Mouse (Mus musculus): ENCODE data around the gene Lancl1. TPM values are rescaled to one million over a fixed set of nuclear protein-coding genes. Genes with fewer than 3 reads are reported as not detected.

The Lancl1 gene
- polyA plus RNA-seq, 1 experiment from 2014 or later = 49.4 TPM

DNA sequence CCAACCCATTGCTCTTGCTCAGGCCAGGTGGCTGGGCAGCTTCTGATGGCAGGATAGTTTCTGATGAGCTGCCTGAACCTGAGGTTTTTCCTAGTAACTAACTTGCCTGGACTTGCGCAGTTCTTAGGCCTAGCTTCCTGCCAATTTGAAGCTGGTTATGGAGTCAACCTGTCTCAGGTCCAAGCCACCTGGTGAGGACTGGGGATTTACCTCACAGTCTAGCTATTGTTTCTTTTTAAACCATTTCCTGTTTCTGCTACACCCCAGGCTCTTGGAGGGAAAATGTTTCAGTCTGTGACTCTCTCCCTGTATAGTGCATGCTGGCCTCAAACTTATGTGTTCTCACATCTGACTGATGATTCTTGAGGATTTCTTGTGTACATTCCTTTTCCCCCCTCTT is 58.5 kb downstream of the Lancl1 start:
- Histone ChIP-seq H3K27me3 (ENCODE audit: control insufficient read depth, insufficient read depth, low read length) (no peaks in the 10 kb centered on the region), H3K9me3 (ENCODE audit: control insufficient read depth, low read length) (no peaks in the 10 kb centered on the region), H3K9ac (ENCODE audit: low read length) (no peak overlapping the region), H3K4me3 (ENCODE audit: low read depth, low read length) (no peak overlapping the region), H3K4me2 (replicated peaks; ENCODE audit: low read depth) (no peak overlapping the region), H3K4me1 (replicated peaks; ENCODE audit: control insufficient read depth, insufficient read depth) (no peaks in the 10 kb centered on the region), H3K36me3 (ENCODE audit: control insufficient read depth, insufficient read depth, low read length) (no peaks in the 10 kb centered on the region), H3K27ac (replicated peaks) (no peak overlapping the region)
- TF ChIP-seq CTCF (IDR thresholded peaks at IDR 0.05; ENCODE audit: low read depth) = no peak
- TF ChIP-seq EP300 (optimal IDR thresholded peaks at IDR 0.05) = no peak
- ATAC-seq (ENCODE audit: low FRiP score, low TSS enrichment) (no peak), DNase-seq (ENCODE audit: low spot score) (no peak)
- WGBS = 97% methylated on average over 1 of the region's 1 CpGs

DNA sequence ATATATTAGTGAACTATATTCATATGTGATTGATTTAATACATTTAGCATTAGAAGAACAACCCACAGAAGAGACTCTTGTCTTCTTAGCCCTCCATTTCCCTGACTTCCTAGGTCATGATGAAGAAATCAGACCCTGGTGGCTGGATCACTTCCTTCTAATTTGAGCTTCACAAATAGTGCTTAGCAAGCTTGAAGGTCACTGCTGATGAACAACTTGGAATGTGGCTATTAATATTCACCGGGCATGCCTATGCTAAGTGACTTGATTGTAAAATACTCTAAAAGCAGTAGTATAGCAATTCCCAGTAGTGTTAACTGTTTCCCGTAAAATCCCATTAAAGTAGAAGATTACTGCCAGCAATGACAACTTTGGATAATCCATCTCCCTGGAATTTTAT is 63.2 kb downstream of the Lancl1 start:
- no peak overlapping the region for H3K4me3 ChIP-seq (ENCODE audit: low read depth, low read length)
- no peaks in the 10 kb centered on the region for H3K27me3 ChIP-seq (ENCODE audit: control insufficient read depth, insufficient read depth, low read length)
- no peak for DNase-seq (ENCODE audit: low spot score)
- no peak overlapping the region for H3K4me2 ChIP-seq (replicated peaks; ENCODE audit: low read depth)
- no peak for ATAC-seq (ENCODE audit: low FRiP score, low TSS enrichment)
- no peaks in the 10 kb centered on the region for H3K9me3 ChIP-seq (ENCODE audit: control insufficient read depth, low read length)
- H3K27ac ChIP-seq (replicated peaks) = no peak overlapping the region
- TF ChIP-seq EP300 (optimal IDR thresholded peaks at IDR 0.05) (no peak), CTCF (IDR thresholded peaks at IDR 0.05; ENCODE audit: low read depth) (no peak)
- H3K36me3 ChIP-seq (ENCODE audit: control insufficient read depth, insufficient read depth, low read length) = no peaks in the 10 kb centered on the region
- WGBS = 79% methylated on average over 2 of the region's 2 CpGs
- H3K4me1 ChIP-seq (replicated peaks; ENCODE audit: control insufficient read depth, insufficient read depth) = no peaks in the 10 kb centered on the region
- H3K9ac ChIP-seq (ENCODE audit: low read length) = no peak overlapping the region

DNA sequence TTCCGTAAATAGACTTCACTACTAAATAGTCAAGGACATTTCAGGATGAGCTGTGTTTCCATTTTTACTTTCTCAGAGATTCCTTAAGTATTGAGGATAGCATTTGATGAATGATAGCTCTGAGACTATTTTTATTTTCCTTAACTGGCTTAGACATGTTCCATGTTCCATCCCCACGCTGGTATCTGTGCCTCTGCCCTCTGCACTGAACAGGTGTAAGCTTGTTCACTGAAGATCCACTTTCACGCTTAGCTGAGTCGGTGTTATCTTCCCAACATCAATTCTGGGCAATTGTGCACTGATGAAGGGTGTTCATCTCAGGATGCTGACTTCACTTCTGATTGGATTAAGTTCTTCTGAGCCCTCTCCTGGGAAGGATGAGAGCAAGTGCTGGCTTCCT is 73.8 kb downstream of the Lancl1 start:
- Histone ChIP-seq H3K9me3 (ENCODE audit: control insufficient read depth, low read length) (no peaks in the 10 kb centered on the region), H3K27ac (replicated peaks) (no peak overlapping the region), H3K4me3 (ENCODE audit: low read depth, low read length) (no peak overlapping the region), H3K4me1 (replicated peaks; ENCODE audit: control insufficient read depth, insufficient read depth) (no peaks in the 10 kb centered on the region), H3K27me3 (ENCODE audit: control insufficient read depth, insufficient read depth, low read length) (no peaks in the 10 kb centered on the region), H3K9ac (ENCODE audit: low read length) (no peak overlapping the region), H3K4me2 (replicated peaks; ENCODE audit: low read depth) (no peak overlapping the region), H3K36me3 (ENCODE audit: control insufficient read depth, insufficient read depth, low read length) (no peaks in the 10 kb centered on the region)
- ATAC-seq (ENCODE audit: low FRiP score, low TSS enrichment) (no peak), DNase-seq (ENCODE audit: low spot score) (no peak)
- TF ChIP-seq EP300 (optimal IDR thresholded peaks at IDR 0.05) (no peak), CTCF (IDR thresholded peaks at IDR 0.05; ENCODE audit: low read depth) (no peak)
- 61% methylated on average over 4 of the region's 4 CpGs for WGBS

DNA sequence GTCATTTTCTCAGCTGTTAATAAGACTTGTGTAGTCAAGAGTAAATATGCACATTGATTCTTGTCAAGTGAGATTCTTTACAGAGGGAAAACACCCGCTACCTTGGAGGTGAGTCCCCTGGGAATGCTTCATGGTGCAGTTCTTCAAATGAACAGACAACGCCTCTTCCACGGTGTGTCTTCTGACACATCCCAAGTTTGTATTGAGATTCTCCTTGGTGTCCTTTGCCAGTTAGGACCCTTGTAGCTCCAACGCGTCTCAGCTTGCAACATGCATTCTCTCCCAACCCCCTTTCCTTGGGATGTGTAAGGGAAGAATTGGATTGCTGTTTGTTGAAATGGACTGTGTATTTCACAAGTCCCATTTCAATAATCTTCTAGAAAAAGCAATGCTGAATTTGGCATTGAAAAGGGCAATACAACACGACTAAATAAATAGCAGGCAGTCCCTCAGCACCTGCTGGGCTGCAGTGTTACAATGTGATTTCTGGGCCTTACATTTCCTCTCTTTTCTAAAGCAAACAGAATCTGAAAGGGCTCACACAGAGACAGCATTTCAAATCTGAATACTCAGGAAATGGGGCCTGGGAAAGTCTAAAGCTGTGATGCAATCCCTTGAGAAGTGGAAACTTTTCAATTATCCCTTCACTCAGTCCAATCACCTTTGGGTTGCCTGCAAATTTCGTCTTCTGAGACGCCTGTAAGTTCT is 78.0 kb downstream of the Lancl1 start:
- Histone ChIP-seq H3K4me3 (ENCODE audit: low read depth, low read length) (no peak overlapping the region), H3K27me3 (ENCODE audit: control insufficient read depth, insufficient read depth, low read length) (no peaks in the 10 kb centered on the region), H3K9ac (ENCODE audit: low read length) (no peak overlapping the region), H3K9me3 (ENCODE audit: control insufficient read depth, low read length) (0 out of 2 replicates have a peak, but pooled peaks cover 7% of the 10 kb centered on the region), H3K27ac (replicated peaks) (no peak overlapping the region), H3K4me1 (replicated peaks; ENCODE audit: control insufficient read depth, insufficient read depth) (no peaks in the 10 kb centered on the region), H3K4me2 (replicated peaks; ENCODE audit: low read depth) (no peak overlapping the region), H3K36me3 (ENCODE audit: control insufficient read depth, insufficient read depth, low read length) (no peaks in the 10 kb centered on the region)
- DNase-seq (ENCODE audit: low spot score) (no peak), ATAC-seq (ENCODE audit: low FRiP score, low TSS enrichment) (no peak)
- TF ChIP-seq EP300 (optimal IDR thresholded peaks at IDR 0.05) = no peak
- TF ChIP-seq CTCF (IDR thresholded peaks at IDR 0.05; ENCODE audit: low read depth) = no peak
- WGBS = 46% methylated on average over 8 of the region's 8 CpGs

DNA sequence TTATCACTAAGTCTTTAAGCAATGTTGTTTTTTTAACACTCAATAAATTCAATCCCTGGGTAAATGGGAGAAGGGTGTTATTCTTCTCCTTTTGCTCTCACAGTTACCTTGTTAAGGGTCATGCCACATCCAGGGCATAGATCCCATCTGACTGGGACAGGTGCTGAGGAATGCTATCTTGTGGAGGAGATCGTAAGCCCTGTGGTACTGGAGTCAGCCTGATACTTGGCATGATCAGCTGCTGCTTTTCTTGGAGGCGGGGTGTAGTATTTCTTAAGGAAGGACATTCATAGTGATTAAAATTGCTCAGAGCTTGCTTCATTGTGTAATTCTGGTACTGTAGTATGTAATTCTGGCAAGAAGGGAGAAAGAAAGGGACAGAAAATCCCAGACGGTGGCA is 81.3 kb downstream of the Lancl1 start:
- Histone ChIP-seq H3K9ac (ENCODE audit: low read length) (no peak overlapping the region), H3K9me3 (ENCODE audit: control insufficient read depth, low read length) (0 out of 2 replicates have a peak, but pooled peaks cover 7% of the 10 kb centered on the region), H3K4me1 (replicated peaks; ENCODE audit: control insufficient read depth, insufficient read depth) (no peaks in the 10 kb centered on the region), H3K27me3 (ENCODE audit: control insufficient read depth, insufficient read depth, low read length) (no peaks in the 10 kb centered on the region), H3K4me2 (replicated peaks; ENCODE audit: low read depth) (no peak overlapping the region), H3K4me3 (ENCODE audit: low read depth, low read length) (no peak overlapping the region), H3K36me3 (ENCODE audit: control insufficient read depth, insufficient read depth, low read length) (no peaks in the 10 kb centered on the region), H3K27ac (replicated peaks) (no peak overlapping the region)
- no peak for ATAC-seq (ENCODE audit: low FRiP score, low TSS enrichment)
- TF ChIP-seq EP300 (optimal IDR thresholded peaks at IDR 0.05) (no peak), CTCF (IDR thresholded peaks at IDR 0.05; ENCODE audit: low read depth) (no peak)
- DNase-seq (ENCODE audit: low spot score) = no peak
- WGBS = 83% methylated on average over 3 of the region's 3 CpGs

DNA sequence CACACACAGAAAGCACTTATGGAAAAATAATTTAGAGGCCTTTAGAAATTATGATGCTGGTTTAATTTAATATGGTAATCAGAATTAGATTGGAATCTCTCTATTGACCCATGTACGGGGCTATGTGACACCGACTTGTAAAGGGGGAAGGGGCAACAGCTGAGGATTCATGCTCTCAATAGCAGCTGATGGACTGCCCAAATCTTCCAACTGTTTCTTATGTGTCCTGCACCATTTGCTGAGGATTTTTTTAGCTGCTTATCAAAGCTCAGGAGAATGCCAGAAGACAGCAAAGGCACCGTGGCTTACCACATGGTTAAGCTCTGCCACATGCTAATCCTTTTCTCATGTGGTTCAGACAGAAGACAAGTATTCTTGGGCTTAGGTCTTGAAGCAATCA is 87.6 kb downstream of the Lancl1 start:
- Histone ChIP-seq H3K36me3 (ENCODE audit: control insufficient read depth, insufficient read depth, low read length) (no peaks in the 10 kb centered on the region), H3K27me3 (ENCODE audit: control insufficient read depth, insufficient read depth, low read length) (no peaks in the 10 kb centered on the region), H3K4me2 (replicated peaks; ENCODE audit: low read depth) (no peak overlapping the region), H3K27ac (replicated peaks) (no peak overlapping the region), H3K9ac (ENCODE audit: low read length) (no peak overlapping the region), H3K9me3 (ENCODE audit: control insufficient read depth, low read length) (0 out of 2 replicates have a peak, but pooled peaks cover 4% of the 10 kb centered on the region), H3K4me3 (ENCODE audit: low read depth, low read length) (no peak overlapping the region), H3K4me1 (replicated peaks; ENCODE audit: control insufficient read depth, insufficient read depth) (no peaks in the 10 kb centered on the region)
- TF ChIP-seq EP300 (optimal IDR thresholded peaks at IDR 0.05) = no peak
- no peak for TF ChIP-seq CTCF (IDR thresholded peaks at IDR 0.05; ENCODE audit: low read depth)
- DNase-seq (ENCODE audit: low spot score) (no peak), ATAC-seq (ENCODE audit: low FRiP score, low TSS enrichment) (no peak)
- 79% methylated on average over 3 of the region's 3 CpGs for WGBS

Other genes starting within 250 kb of the Lancl1 start
- gene Kansl1l, start 221.3 kb downstream of the Lancl1 start, polyA plus RNA-seq (2015; fragmentation: Nextera tagmentation; extraction: Ambion mirVana) = 6.5 and 6.7 TPM in 2 replicates
- gene Acadl, start 175.6 kb downstream of the Lancl1 start, polyA plus RNA-seq (2015; fragmentation: Nextera tagmentation; extraction: Ambion mirVana) = 217 and 232 TPM in 2 replicates
- 10.3 and 12.7 TPM in 2 replicates for gene Myl1, start 93.5 kb downstream of the Lancl1 start, polyA plus RNA-seq (2015; fragmentation: Nextera tagmentation; extraction: Ambion mirVana)
- 0.45 and 0.69 TPM in 2 replicates for gene Cps1, start 84.2 kb upstream of the Lancl1 start, polyA plus RNA-seq (2015; fragmentation: Nextera tagmentation; extraction: Ambion mirVana)